Mouse (Mus musculus) brain, adult 10 weeks (tissue): ENCODE data around the gene Aspscr1. TPM values are rescaled to one million over a fixed set of nuclear protein-coding genes. Genes with fewer than 3 reads are reported as not detected.

Experiments
- polyA plus RNA-seq: library from polyadenylated mRNA; stranded (reverse); fragments of 350-450 nt; fragmentation: Illumina TruSeq; extraction: RNeasy Lipid Tissue Mini Kit (QIAGEN cat#74804); gene quantifications from one replicate; pipeline ENCODE4 v1.2.3, GENCODE M21; 2015; ENCODE audit warnings: low read depth, low replicate concordance

The Aspscr1 gene
- 41.6 TPM for polyA plus RNA-seq

DNA sequence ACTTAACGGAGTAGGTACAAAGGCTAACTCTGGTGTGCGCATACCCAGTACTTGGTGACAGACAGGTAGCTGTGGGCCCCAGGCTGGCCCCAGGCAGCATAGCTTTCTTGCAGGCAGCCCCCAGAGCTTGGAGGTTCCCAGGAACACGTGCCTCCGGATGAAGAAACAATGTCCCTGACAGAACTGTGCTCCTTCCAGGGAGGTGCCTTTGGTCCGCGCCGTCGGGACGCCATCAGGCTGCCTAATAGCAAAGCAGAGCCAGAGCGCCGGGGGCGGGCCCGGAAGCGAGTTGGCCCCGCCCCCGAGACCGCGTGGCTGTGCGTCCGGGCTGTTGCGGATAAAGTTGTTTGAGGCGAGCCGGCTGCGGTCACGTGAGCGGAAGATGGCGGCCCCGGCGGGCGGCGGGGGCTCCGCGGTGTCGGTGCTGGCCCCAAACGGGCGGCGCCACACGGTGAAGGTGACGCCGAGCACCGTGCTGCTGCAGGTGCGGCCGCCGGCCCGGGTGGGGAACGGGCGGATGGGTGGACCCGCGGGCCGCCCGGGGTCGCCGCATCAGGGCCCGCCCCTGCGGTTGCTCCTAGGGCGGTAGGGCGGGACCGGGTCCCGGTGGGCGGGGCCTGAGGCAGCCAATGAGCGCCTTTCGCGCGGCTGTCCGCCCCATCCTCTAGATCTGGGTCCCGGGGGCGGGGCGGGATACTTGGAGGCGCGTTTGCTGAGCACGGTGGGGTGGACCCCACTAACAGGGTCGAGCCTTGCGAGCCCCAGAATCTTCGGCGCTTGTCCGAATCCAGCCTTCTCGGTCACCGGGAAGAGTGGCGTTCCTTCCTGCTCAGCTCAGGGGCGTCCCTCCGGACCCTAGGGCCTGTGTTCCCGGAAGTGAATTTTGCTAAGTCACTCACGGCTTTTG, at the start of gene Aspscr1:
Gene Aspscr1, plus strand, starts transcription at position 287 of the 907 bp plus-strand sequence.

DNA sequence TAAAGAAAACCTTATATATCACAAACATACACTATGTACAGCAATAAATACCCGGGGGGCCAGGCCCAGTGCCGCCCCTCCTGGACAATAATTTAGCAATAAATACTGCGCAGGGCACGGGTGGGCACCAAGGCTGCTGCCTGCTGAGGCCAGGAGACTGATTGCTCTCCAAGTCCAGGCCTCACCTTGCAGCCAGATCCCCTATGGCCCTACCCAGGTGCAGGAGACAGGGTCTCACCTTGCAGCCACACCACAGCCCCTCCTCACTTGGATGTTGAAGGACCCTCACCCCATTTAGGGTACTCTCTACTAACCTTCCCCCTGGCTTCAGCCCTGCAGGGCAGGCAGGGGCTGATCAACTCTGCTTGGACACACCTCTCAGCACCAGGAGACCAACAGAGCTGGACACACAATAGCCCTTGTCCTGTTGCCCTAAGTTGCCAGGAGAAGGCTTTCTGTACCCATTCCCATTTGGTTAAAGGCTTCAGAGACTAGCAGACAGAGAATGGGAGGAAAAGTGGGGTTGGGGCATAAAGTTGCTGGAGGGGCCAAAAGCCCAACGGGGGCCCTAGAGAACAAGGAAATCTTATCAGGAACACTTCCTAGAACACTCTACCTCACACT, 47.5 kb upstream of the Aspscr1 start, which contains the start of gene Sirt7:
Gene Sirt7, minus strand, starts transcription at position 89 of the 624 bp plus-strand sequence.

DNA sequence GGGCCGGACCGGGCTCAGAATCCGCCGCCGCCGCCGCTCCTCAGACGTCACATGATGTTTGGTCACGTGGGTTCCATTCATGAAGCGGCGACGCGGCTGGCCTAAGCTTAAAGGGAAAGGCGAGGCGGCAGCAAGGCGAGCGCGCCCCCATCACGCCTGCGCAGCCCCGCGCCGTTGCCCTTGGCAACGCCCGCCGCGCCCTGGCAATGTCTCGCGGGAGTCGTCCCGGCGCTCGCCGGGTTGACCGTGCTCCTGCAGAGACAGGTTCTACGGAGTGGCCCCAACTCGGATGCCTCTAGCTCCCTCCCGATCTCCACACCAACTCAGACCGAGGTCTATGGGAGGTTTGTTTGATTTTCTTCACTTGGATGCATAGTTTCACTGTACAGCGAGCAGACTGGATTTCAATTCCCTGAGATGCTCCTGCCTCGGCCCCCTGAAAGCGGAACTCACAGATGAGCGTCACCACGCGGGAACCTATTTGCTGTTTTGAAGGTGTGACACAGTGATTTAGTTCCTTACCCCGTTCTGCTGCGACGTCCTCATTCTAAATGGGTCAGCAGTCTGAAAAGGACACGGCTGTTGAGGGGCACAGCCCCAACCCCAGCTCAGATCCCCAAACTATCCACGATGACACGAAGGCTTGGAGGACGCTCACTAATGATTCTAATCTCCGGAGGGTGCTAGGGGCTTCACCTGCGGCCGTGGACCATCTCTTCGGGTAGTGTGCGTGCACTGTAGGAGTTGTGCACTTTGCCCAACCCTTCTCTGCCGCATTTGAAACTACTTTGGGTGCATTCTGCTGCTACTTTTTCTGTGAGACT, 39.0 kb upstream of the Aspscr1 start, which contains the start of gene Mafg:
Gene Mafg, minus strand, starts transcription at position 81 of the 824 bp plus-strand sequence.

DNA sequence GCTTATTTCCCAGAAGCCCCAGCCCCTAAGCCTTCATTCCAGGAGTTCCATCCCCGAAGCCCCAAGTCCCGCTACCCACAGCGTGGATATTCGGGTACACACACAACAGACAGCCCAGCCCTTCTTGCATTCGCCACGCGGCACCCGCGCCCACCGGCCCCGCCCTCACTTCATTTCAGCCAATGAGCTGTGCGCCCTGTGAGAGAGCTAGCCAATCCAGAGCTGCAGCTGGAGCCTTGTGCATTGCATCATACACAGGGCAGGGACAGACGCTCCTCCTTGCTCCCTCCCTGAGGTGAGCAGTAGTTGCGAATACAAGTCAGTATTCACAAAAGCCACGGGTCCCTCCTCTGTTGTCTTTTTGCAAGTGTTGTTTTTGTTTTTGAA, 29.2 kb upstream of the Aspscr1 start, which contains the start of gene Pycr1:
Gene Pycr1, minus strand, starts transcription at position 169 of the 387 bp plus-strand sequence.

DNA sequence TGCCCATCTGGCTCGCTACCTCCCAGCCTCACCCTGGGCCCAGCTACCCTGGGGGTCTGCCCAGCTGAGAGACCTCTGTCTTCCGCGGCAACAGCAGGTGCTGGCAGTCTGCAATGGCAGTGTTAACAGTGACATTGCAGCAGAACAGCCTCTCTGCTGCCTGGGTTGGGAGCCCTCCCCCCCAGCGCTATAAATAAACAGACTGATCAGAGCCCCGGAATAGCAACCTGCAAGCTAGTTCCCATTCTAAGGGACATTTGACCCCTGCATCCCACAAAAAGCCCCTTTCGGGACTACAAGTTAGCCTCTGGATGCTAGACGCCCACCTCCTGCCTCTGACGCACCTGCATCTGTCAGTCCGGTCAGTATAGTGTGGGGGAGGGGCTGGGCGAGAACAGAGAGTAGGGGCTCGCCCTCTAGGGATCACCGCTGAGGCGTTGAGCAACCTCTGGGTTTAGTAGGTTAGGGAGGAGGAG, 24.7 kb upstream of the Aspscr1 start, which contains the start of gene Myadml2:
Gene Myadml2, minus strand, starts transcription at position 158 of the 476 bp plus-strand sequence.

DNA sequence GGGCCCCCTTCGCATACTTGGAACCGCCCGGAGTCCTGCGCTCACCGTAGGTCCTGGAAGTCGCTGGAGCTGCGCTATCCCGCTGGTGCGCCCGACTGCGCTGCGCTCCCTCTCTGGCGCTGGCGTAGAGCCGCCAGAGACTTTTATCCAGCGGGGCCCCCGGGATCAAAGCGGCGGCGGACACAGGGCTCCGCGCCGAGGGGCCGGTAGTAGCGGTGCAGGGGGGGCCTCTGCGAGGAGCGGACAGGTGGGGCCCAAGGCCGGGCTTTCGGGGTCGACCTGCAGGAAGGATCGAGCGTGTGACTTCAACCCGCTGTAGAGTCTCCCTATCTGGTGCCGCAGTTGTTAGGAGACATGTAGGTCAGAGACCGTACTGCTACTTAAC, 11.7 kb upstream of the Aspscr1 start, which contains the start of gene Notum:
Gene Notum, minus strand, starts transcription at position 100 of the 385 bp plus-strand sequence.

DNA sequence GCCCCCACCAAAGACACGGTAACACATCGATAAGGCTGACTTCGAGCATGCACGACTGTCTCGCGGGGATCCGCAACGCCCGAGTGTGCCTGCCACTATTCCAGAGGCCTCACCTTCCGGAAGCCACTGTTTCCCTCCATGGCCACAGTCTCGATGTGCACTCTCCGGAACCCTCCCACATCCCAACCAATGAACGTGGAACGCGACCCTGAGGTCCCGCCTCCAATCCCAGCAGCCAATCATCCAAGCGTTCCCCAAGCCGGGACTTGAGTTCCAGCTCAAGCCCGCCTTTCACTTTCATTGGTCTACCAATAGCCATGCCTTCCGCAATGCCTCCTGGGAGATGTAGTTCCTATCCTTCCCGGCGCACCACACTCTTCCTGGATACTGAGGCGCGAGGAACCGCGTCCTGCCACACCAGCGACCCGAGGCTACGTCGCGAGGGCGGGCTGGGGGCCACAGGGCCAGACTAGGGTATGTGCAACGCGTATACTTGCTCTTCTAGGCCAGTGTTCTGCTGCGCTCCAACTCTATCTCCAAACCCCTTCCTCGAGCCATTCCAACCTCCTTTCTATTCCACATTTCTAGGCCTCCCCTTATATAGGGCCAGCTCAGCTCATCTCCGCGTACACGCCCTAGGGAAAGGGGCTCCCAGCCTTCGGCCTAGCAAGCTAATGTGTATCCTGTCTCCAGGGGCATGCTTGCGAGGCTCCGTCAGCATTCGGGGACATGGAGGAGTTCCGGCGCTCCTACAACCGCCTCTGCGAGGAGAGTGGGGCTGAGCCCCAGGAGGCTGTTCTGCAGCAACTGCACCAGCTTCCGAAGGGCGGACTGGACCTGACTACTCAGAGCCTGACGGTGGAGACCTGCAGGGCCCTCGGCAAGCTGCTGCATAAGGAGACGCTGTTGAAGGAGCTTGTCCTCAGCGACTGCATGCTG, 41.1 kb downstream of the Aspscr1 start, which contains the start of the genes Cenpx and Lrrc45:
Gene Cenpx, minus strand, starts transcription at position 159 of the 939 bp plus-strand sequence.
Gene Lrrc45, plus strand, starts transcription at position 346 of the 939 bp plus-strand sequence.

DNA sequence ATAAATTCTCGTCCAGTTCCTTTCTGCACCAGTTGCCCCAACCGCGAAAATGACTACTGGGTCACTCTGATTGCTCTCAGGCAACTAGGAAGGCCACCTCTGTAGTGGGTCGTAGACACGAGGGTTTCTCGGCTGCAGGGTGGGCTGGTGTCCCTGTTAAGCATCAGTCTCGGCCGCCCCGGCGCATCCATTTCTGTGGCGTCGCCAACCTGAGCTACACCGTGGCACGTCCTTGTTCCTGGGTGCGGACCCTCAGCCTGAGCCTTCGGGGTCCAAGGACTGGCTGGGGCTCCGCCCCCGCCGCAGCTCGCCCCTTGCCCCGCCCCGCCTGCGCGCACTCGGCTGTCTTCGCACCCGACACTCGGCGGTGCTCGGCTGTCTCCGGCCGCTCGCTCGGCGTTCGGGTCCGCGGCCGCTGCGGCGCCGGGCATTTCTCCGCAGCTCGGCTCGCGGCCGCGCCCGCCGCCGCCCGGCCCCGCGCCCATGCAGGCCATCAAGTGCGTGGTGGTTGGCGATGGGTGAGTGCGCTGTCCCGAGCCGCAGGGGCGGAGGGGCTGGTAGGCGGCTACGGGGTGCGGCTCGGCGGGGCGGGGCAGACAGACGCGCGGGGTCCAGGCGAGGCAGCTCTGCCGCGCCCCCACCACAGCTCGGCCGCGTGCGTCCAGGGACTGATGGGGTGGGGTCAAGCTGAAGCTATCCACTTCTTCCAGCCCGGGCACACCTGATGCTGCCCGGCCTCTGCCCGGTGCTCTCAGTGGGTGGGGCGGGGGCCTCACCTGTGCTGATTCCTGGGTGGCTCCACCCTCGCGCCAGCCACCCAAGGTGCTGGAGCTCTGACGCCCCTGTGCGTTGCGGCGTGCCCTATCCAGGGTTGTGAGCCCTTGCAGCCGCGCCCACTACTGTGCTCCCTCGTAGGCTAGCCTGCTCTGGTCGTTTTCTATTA, 48.6 kb downstream of the Aspscr1 start, which contains the start of gene Rac3:
Gene Rac3, plus strand, starts transcription at position 347 of the 943 bp plus-strand sequence.

DNA sequence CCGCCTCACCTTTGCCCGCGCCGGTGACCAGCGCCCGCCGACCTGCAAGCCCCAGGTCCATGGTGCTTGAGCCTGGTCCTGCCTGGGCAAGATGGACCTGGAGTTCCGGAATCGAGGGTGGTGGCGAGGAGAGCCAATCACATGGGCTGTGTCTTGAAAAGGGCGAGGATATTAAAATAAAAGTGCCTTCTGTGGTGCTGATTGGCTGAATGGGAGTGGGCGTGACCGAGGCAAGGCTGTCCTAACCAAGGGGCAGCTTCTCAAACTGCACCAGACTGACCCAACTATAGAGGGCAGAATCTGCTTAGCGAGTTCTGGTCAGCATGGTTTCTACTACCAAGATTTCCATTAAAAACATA, 54.4 kb downstream of the Aspscr1 start, which contains the start of gene Dcxr:
Gene Dcxr, minus strand, starts transcription at position 113 of the 359 bp plus-strand sequence.

DNA sequence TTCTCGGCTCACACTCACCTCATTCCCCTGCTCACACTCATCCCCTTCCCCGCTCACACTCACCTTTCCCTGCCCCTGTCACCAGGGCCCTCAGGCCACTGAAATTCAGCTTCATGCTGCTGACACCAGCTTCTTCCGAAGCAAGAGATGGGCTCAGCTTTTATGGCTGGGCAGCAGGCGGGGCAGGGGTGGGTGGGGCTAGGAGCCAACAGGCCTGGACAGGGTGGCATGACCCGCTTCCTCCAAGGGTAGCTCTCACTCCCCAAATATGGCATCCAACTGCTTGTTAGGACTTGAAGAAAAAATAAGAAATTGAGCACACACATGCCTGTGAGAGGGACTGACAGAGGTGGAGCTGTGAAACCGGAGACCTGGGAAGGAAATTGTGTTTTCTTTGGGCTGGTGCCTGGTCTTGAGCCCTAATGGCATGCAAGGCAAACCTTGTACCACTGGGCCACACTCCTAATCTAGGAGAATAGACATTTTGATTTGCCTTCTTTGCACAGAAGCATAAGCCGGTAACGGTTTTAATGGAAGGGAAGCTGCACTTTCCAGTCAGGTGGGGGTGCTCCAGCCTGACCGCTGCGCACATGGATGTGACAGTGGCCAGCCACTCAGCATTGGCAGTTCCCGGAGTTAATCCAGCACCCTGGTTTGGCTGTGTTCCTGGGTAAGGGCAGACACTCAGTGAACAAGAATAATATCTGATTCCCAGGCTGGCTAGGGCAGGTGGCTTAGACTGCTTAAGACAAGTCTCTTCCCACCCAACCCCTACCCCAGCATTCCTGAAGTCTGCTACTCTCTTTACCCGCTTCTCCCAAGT, 59.3 kb downstream of the Aspscr1 start, which contains the start of gene Cbr2:
Gene Cbr2, minus strand, starts transcription at position 257 of the 823 bp plus-strand sequence.

Other genes starting within 250 kb of the Aspscr1 start
- gene Nploc4, start 235.3 kb upstream of the Aspscr1 start, polyA plus RNA-seq, result 40.8 TPM
- gene Tspan10, start 230.3 kb upstream of the Aspscr1 start, polyA plus RNA-seq, result not detected
- gene Pde6g, start 219.5 kb upstream of the Aspscr1 start, polyA plus RNA-seq, result not detected
- 16.1 TPM for gene Oxld1, start 214.9 kb upstream of the Aspscr1 start, polyA plus RNA-seq
- 28.0 TPM for gene Ccdc137, start 214.9 kb upstream of the Aspscr1 start, polyA plus RNA-seq
- 53.0 TPM for gene Arl16, start 205.4 kb upstream of the Aspscr1 start, polyA plus RNA-seq
- 132 TPM for gene Mrpl12, start 188.4 kb upstream of the Aspscr1 start, polyA plus RNA-seq
- 16.9 TPM for gene Slc25a10, start 181.1 kb upstream of the Aspscr1 start, polyA plus RNA-seq
- gene Gcgr, start 142.3 kb upstream of the Aspscr1 start, polyA plus RNA-seq, result not detected
- gene Mcrip1, start 123.2 kb upstream of the Aspscr1 start, polyA plus RNA-seq, result 153 TPM
- not detected for gene Ppp1r27, start 121.8 kb upstream of the Aspscr1 start, polyA plus RNA-seq
- 124 TPM for gene P4hb, start 99.7 kb upstream of the Aspscr1 start, polyA plus RNA-seq
- gene Arhgdia, start 91.3 kb upstream of the Aspscr1 start, polyA plus RNA-seq, result 289 TPM
- 25.6 TPM for gene Alyref, start 74.6 kb upstream of the Aspscr1 start, polyA plus RNA-seq
- 98.4 TPM for gene Anapc11, start 74.6 kb upstream of the Aspscr1 start, polyA plus RNA-seq
- not detected for gene Npb, start 64.5 kb upstream of the Aspscr1 start, polyA plus RNA-seq
- 141 TPM for gene Pcyt2, start 55.0 kb upstream of the Aspscr1 start, polyA plus RNA-seq
- gene Sirt7, start 47.7 kb upstream of the Aspscr1 start, polyA plus RNA-seq, result 53.0 TPM
- gene Mafg, start 39.4 kb upstream of the Aspscr1 start, polyA plus RNA-seq, result 55.3 TPM
- 4.5 TPM for gene Pycr1, start 29.2 kb upstream of the Aspscr1 start, polyA plus RNA-seq
- gene Myadml2, start 24.8 kb upstream of the Aspscr1 start, polyA plus RNA-seq, result 7.1 TPM
- gene Notum, start 11.8 kb upstream of the Aspscr1 start, polyA plus RNA-seq, result 3.2 TPM
- gene Cenpx, start 40.8 kb downstream of the Aspscr1 start, polyA plus RNA-seq, result 31.9 TPM
- gene Lrrc45, start 41.0 kb downstream of the Aspscr1 start, polyA plus RNA-seq, result 51.5 TPM
- 64.3 TPM for gene Rac3, start 48.5 kb downstream of the Aspscr1 start, polyA plus RNA-seq
- 17.3 TPM for gene Dcxr, start 54.3 kb downstream of the Aspscr1 start, polyA plus RNA-seq
- gene Cbr2, start 59.1 kb downstream of the Aspscr1 start, polyA plus RNA-seq, result 1.8 TPM
- 97.6 TPM for gene Hmga1b, start 89.8 kb downstream of the Aspscr1 start, polyA plus RNA-seq
- 64.7 TPM for gene Rfng, start 111.2 kb downstream of the Aspscr1 start, polyA plus RNA-seq
- gene Gps1, start 111.3 kb downstream of the Aspscr1 start, polyA plus RNA-seq, result 181 TPM
- gene Dus1l, start 123.4 kb downstream of the Aspscr1 start, polyA plus RNA-seq, result 41.4 TPM
- 128 TPM for gene Fasn, start 151.6 kb downstream of the Aspscr1 start, polyA plus RNA-seq